Mouse (Mus musculus) hindbrain, postnatal 0 days (tissue): ENCODE measurements around the gene Fat3. TPM values are rescaled to one million over a fixed set of nuclear protein-coding genes. Genes with fewer than 3 reads are reported as not detected.

Experiments used
- ATAC-seq: fragments of 200-750 bp; cut with Nextera tagmentation; 2 replicates; pipeline ENCODE4 v1.8.0; 2017; ENCODE audit warnings: mild to moderate bottlenecking, moderate TSS enrichment, moderate library complexity
- DNase-seq: peaks from one replicate; pipeline ENCODE4 v3.0.0-alpha.2; 2015; ENCODE audit warnings: low spot score
- H3K27ac ChIP-seq: fragments of 300-500 bp; sonication (generic); 2 replicates; pipeline ENCODE4 v1.5.1; 2014; ENCODE audit warnings: mild to moderate bottlenecking
- H3K27me3 ChIP-seq: fragments of 300-500 bp; sonication (generic); 2 replicates; pipeline ENCODE4 v1.6.1; 2014; ENCODE audit warnings: low read length, mixed read lengths; ENCODE audit not compliant: insufficient read depth
- H3K36me3 ChIP-seq: fragments of 300-500 bp; sonication (generic); 2 replicates; pipeline ENCODE4 v1.6.1; 2014; ENCODE audit warnings: low read length, mixed read lengths; ENCODE audit not compliant: insufficient read depth
- H3K4me1 ChIP-seq: fragments of 300-500 bp; sonication (generic); 2 replicates; pipeline ENCODE4 v1.6.1; 2014; ENCODE audit warnings: antibody characterized with exemption, low read length, mixed read lengths; ENCODE audit not compliant: insufficient read depth
- H3K4me2 ChIP-seq: fragments of 300-500 bp; sonication (generic); 2 replicates; pipeline ENCODE4 v1.6.1; 2014; ENCODE audit warnings: low read depth, mild to moderate bottlenecking, low read length, moderate library complexity, mixed read lengths
- H3K4me3 ChIP-seq: fragments of 300-500 bp; sonication (generic); 2 replicates; pipeline ENCODE4 v1.5.1; 2014; ENCODE audit warnings: low read length
- H3K9ac ChIP-seq: fragments of 300-500 bp; sonication (generic); replicated peaks from 2 replicates; pipeline ENCODE4 v1.6.1; 2014; ENCODE audit warnings: mild to moderate bottlenecking, low read length, moderate library complexity, mixed read lengths
- H3K9me3 ChIP-seq: fragments of 300-500 bp; sonication (generic); 2 replicates; pipeline ENCODE4 v1.6.1; 2016; ENCODE audit warnings: low read length, mixed read lengths
- CTCF ChIP-seq: IDR thresholded peaks from 2 replicates; pipeline ENCODE4 v1.5.1; 2016; ENCODE audit warnings: antibody characterized with exemption, control low read depth, low read depth
- WGBS: fragments of 180-500 bp; shearing (Covaris S2); extraction: QIAGEN DNeasy Blood & Tissue Kit; methylation state at CpG from one replicate; pipeline ENCODE4 v1.1.7; 2014; 5-methylcytosine and 5-hydroxymethylcytosine counted together
- polyA plus RNA-seq: library from polyadenylated mRNA; unstranded; fragments of >200 nt; fragmentation: Nextera tagmentation; extraction: Ambion mirVana; gene quantifications from 2 replicates; pipeline ENCODE4 v1.2.1, GENCODE M21; 2015
- total RNA-seq: library from RNA; depleted of rRNA; stranded (reverse); fragments of >200 nt; gene quantifications from 2 replicates; pipeline ENCODE4 v1.2.3, GENCODE M21; 2014

Fat3 gene
- total and polyA plus RNA-seq, 2 experiments from 2014 or later: 4.7 to 36.4 TPM

DNA sequence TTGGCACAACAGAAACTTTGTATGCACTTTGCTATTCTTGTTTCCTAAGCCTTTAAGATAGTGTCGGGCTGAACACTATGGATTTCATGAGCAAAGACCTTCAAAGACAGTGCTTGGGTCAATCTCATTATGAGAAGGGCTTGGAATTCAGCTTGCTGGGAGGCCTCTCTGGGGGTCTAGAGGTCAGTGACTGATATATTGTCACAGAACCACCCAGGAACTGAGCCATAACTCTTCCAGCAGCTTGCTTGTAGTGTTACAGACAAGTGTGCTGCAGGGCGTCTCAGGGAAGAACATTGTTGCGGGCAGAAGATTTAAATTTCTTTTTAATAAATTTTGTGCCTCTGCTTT, 347.5 kb downstream of the Fat3 start:
- DNase-seq: no peak
- no peaks in the 10 kb centered on the region for H3K36me3 ChIP-seq
- no peaks in the 10 kb centered on the region for H3K9me3 ChIP-seq
- H3K4me2 ChIP-seq: no peak overlapping the region
- no peak overlapping the region for H3K27ac ChIP-seq
- H3K4me3 ChIP-seq: no peak overlapping the region
- no peak for ATAC-seq
- no peak overlapping the region for H3K9ac ChIP-seq
- H3K4me1 ChIP-seq: no peaks in the 10 kb centered on the region
- 40% methylated on average over 3 of the region's 3 CpGs for WGBS
- H3K27me3 ChIP-seq: no peaks in the 10 kb centered on the region
- no peak for TF ChIP-seq CTCF

DNA sequence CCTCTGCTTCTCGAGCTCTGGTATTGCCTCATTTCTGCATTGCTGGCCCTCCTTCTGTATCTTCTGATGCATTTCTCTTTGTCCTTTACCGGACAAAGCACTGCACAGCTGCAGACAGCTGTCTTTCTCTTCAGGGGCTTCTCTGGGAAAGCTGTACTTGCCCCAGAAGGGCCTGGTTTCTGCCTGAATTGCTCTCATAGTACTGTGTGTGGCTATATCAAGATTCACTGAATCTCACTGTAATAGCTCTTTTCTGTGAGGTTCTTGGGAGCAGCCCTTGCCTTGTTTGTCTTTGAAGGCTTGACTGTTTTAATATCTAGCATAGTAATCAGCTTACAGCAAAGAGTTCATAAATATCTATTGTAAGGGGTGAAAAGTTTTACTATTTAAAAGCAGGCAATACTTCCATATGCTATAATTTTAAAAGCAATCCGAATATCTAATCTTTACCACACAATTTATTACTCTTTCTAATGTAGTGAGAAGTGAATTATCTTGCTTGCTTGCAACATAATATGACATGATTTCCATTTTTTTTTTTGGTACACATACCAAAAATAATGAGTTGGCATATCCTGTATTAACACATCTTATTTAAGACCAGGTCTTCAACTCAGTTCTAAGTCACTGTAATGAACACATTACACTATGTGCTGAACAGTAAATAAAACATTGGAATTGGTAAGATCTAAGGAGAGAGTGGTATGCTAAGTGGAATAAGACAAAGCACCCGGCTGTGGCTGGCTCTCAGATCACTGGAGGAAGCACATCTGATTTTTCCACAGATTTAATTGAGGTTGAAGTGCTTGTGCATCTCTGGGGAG, 348.1 kb downstream of the Fat3 start:
- no peak overlapping the region for H3K27ac ChIP-seq
- no peak overlapping the region for H3K4me3 ChIP-seq
- no peaks in the 10 kb centered on the region for H3K27me3 ChIP-seq
- H3K4me2 ChIP-seq: no peak overlapping the region
- 45% methylated on average over 4 of the region's 4 CpGs for whole genome bisulfite sequencing
- DNase-seq (no peak), ATAC-seq (no peak)
- no peak for TF ChIP-seq CTCF
- H3K36me3 ChIP-seq: no peaks in the 10 kb centered on the region
- no peaks in the 10 kb centered on the region for H3K9me3 ChIP-seq
- H3K4me1 ChIP-seq: no peaks in the 10 kb centered on the region
- H3K9ac ChIP-seq: no peak overlapping the region

DNA sequence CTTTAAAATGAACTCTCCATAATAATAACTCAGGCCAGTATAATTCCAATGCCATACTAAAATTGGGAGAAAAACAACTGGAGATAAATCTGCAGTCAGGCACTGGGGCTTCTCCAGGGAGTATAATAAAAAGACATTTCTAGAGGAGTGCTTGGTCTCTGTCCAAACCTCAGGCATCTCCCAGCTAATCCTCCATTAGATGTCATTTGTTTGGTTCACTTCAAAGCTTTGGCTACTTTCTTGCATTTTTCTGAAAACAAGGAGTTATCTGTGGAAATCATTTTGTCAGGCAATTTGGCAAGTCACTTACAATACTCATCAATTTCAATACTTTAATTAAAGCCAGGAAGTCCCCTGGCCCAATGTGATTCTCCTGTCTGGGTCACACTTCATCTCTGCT, 351.0 kb downstream of the Fat3 start:
- Histone ChIP-seq H3K4me2 (no peak overlapping the region), H3K9me3 (no peaks in the 10 kb centered on the region), H3K27ac (no peak overlapping the region), H3K9ac (no peak overlapping the region), H3K4me1 (no peaks in the 10 kb centered on the region), H3K4me3 (no peak overlapping the region), H3K36me3 (no peaks in the 10 kb centered on the region), H3K27me3 (no peaks in the 10 kb centered on the region)
- TF ChIP-seq CTCF: no peak
- ATAC-seq (no peak), DNase-seq (peak; percentile 38)

DNA sequence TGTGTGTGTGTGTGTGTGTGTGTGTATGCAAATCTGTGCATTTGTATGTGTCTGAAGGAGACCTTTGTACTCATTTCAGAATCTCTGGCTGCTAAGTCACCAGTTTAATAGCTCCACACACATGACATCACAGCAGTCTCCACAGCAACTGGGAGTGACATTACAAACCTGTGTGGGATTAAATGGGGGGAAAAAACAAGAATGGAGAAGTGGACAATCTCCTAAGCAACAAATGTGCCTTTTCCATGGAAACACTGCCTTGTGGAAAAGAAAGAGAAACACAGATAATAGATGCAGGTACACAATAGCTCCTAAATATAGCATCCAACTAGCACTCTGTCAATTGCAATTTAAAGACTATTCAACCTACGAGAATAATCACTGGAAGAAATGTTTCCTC, 353.4 kb downstream of the Fat3 start:
- WGBS: 28% methylated on average over 1 of the region's 1 CpGs
- ATAC-seq: peak; percentile 85

DNA sequence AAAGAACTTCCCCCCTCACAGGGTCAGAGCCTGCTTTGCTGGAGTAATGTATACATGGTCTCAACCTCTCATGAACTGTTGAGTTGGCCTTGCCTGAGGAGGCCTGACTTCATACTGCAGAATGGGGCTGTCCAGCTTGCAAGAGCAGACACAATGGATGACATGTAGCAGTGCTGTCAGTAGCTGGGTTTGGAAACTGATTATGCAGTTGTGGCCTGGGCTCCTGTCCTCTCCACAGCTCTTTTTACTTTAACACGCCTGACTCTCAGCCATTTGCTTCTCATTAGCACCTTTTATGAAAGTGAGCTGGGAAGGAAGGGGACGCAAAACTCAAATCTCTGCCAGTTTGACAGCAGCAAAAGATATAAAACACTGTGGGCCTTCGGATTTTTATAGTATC, 356.4 kb downstream of the Fat3 start:
- H3K9ac ChIP-seq: no peak overlapping the region
- no peaks in the 10 kb centered on the region for H3K27me3 ChIP-seq
- H3K4me3 ChIP-seq: no peak overlapping the region
- no peak for TF ChIP-seq CTCF
- H3K4me2 ChIP-seq: no peak overlapping the region
- H3K27ac ChIP-seq: no peak overlapping the region
- DNase-seq (no peak), ATAC-seq (no peak)
- no peaks in the 10 kb centered on the region for H3K9me3 ChIP-seq
- no peaks in the 10 kb centered on the region for H3K4me1 ChIP-seq
- no peaks in the 10 kb centered on the region for H3K36me3 ChIP-seq
- 58% methylated on average over 3 of the region's 3 CpGs for WGBS

More for the DNA sequence above, 353.4 kb downstream of the Fat3 start:
- no peaks in the 10 kb centered on the region for H3K4me1 ChIP-seq
- no peak for TF ChIP-seq CTCF
- H3K9ac ChIP-seq: no peak overlapping the region
- no peaks in the 10 kb centered on the region for H3K9me3 ChIP-seq
- H3K4me2 ChIP-seq: no peak overlapping the region
- H3K27me3 ChIP-seq: no peaks in the 10 kb centered on the region
- no peak overlapping the region for H3K4me3 ChIP-seq
- no peaks in the 10 kb centered on the region for H3K36me3 ChIP-seq
- DNase-seq: peak; percentile 48
- no peak overlapping the region for H3K27ac ChIP-seq

DNA sequence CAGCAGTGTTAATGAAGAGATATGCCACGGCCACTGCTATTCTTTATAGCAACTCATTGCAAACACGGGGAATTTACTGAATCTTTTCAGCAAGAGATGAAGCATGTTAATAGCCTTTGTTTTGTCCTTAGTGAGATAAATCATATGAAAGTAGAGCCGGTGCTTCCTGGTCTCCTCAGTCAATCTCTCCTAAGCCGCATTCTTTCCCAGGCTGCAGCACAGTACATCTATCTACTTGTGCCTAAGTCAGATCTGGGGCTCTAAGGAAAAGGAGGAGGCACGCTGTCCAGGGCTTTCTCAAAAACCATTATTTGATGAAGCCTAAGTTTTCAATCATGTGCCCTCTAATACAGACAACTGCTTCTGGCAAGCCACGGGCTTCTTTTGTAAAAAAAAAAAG, 361.8 kb downstream of the Fat3 start:
- ATAC-seq (no peak), DNase-seq (peak; percentile 13)
- 32% methylated on average over 6 of the region's 6 CpGs for WGBS
- H3K27ac ChIP-seq: no peak overlapping the region
- H3K36me3 ChIP-seq: no peaks in the 10 kb centered on the region
- no peak for TF ChIP-seq CTCF
- no peak overlapping the region for H3K4me2 ChIP-seq
- no peaks in the 10 kb centered on the region for H3K9me3 ChIP-seq
- no peak overlapping the region for H3K9ac ChIP-seq
- H3K27me3 ChIP-seq: no peaks in the 10 kb centered on the region
- 0 out of 2 replicates have a peak, but pooled peaks cover 3% of the 10 kb centered on the region for H3K4me1 ChIP-seq
- H3K4me3 ChIP-seq: no peak overlapping the region

DNA sequence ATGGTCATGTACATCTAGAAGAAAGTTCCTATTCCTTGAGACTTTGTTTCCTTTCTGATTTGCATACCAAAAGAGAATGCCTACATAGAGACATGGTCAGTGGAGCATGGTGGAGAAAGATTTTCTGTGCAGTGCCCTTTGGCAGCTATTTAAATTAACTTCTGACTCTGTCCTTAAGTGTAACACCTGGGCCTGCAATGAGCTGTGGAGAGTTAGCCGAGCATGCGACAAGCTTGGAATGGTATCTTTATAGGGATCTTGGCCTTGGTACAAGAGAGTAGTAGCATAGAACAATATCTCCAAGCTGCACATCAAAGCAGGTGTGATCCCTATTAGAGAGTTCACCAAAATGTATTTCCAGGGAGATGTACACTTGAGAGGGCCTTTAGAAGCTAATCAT, 368.0 kb downstream of the Fat3 start:
- Histone ChIP-seq H3K9ac (no peak overlapping the region), H3K27me3 (no peaks in the 10 kb centered on the region), H3K4me2 (no peak overlapping the region), H3K36me3 (no peaks in the 10 kb centered on the region), H3K4me3 (no peak overlapping the region), H3K27ac (no peak overlapping the region), H3K9me3 (no peaks in the 10 kb centered on the region), H3K4me1 (no peaks in the 10 kb centered on the region)
- DNase-seq: no peak
- 66% methylated on average over 2 of the region's 2 CpGs for WGBS
- 0 out of 2 replicates have a peak, but pooled peaks have one; percentile 32 for ATAC-seq
- TF ChIP-seq CTCF: no peak
